Mouse (Mus musculus) hindbrain, embryonic 12.5 days (tissue): ENCODE measurements at regions not wholly inside any gene's neighbourhood (a gene's known extent, or its start where the extent isn't known, plus 50 kb on each side); places are given as distances from the start of the nearest gene placed in this dataset.

ENCODE experiments used
- ATAC-seq: fragments of 200-750 bp; cut with Nextera tagmentation; 2 replicates; pipeline ENCODE4 v1.8.0; 2017; ENCODE audit warnings: moderate TSS enrichment; ENCODE audit not compliant: low FRiP score
- H3K27ac ChIP-seq: fragments of 300-500 bp; sonication (generic); 2 replicates; pipeline ENCODE4 v1.5.1; 2016; ENCODE audit warnings: mild to moderate bottlenecking
- H3K27me3 ChIP-seq: fragments of 300-500 bp; sonication (generic); 2 replicates; pipeline ENCODE4 v1.6.1; 2016; ENCODE audit warnings: mild to moderate bottlenecking
- H3K36me3 ChIP-seq: fragments of 300-500 bp; sonication (generic); 2 replicates; pipeline ENCODE4 v1.6.1; 2016; ENCODE audit warnings: mild to moderate bottlenecking
- H3K4me1 ChIP-seq: fragments of 300-500 bp; sonication (generic); 2 replicates; pipeline ENCODE4 v1.6.1; 2016
- H3K4me2 ChIP-seq: fragments of 300-500 bp; sonication (generic); replicated peaks from 2 replicates; pipeline ENCODE4 v1.6.1; 2016; ENCODE audit warnings: mild to moderate bottlenecking
- H3K4me3 ChIP-seq: fragments of 300-500 bp; sonication (generic); 2 replicates; pipeline ENCODE4 v1.5.1; 2016; ENCODE audit warnings: mild to moderate bottlenecking
- H3K9ac ChIP-seq: fragments of 300-500 bp; sonication (generic); 2 replicates; pipeline ENCODE4 v1.6.1; 2016; ENCODE audit warnings: mild to moderate bottlenecking, moderate library complexity
- H3K9me3 ChIP-seq: fragments of 300-500 bp; sonication (generic); replicated peaks from 2 replicates; pipeline ENCODE4 v1.6.1; 2016; ENCODE audit warnings: mild to moderate bottlenecking
- WGBS: fragments of 180-500 bp; shearing (Covaris S2); methylation state at CpG from one replicate; pipeline ENCODE4 v1.1.7; 2016; 5-methylcytosine and 5-hydroxymethylcytosine counted together

DNA sequence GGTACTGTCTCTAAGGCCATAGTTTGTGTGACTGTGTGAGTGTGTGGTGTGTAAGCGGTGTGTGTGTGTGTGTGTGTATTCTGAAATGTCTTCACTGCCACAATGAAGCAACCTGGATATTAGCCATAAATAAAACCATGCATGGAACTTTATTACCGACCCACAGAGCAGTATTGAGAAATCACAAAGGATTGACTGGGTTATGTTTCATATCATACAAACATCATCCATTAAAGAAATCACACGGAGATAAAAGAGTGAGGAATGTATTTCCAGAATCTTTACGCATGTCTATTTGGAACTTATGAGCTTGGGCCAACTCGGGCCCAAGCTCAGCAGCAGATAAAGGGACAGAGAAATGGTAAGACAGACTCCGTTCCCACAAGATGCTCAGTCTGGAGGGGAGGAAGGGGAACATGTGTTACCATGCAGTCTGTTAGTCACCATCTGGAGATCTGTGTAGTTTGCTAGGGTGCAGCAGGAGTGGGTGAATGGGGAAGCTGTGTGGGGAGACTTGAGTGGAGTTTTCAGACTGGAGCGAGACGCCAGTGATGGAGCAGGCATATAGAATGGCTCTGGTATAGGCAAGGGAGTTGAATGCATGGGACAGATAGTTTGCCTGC, 75.1 kb upstream of the Sox11 start:
- Histone ChIP-seq H3K27ac (no peak overlapping the region), H3K9ac (no peak overlapping the region), H3K4me1 (no peaks in the 10 kb centered on the region), H3K4me2 (no peak overlapping the region), H3K4me3 (no peak overlapping the region), H3K36me3 (no peaks in the 10 kb centered on the region), H3K9me3 (no peaks in the 10 kb centered on the region), H3K27me3 (no peaks in the 10 kb centered on the region)
- WGBS, result 89% methylated on average over 8 of the region's 8 CpGs
- ATAC-seq, result no peak

DNA sequence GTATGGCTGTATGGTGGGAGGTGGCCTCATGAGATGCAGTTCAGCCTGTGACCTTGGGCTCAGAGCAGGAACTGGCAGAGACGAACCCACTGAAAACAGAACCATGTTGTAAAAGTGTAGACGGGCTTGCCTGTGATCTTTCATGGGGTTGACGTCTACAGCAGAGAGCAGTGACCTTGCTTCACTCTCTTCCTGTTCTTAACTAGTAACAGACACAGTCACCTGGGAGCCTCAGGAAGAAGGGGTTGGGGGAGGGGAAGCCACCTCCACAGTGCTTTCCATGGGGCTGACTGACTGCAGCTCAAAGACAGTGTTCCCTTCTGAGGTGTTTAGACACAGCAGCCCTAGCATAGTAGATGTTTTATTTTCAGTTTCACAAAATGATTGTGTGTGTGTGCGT, 68.2 kb upstream of the Sox11 start:
- no peak overlapping the region for H3K9ac ChIP-seq
- no peak overlapping the region for H3K27ac ChIP-seq
- H3K9me3 ChIP-seq, result no peaks in the 10 kb centered on the region
- no peaks in the 10 kb centered on the region for H3K36me3 ChIP-seq
- no peaks in the 10 kb centered on the region for H3K4me1 ChIP-seq
- WGBS, result 62% methylated on average over 4 of the region's 4 CpGs
- ATAC-seq, result no peak
- H3K27me3 ChIP-seq, result no peaks in the 10 kb centered on the region; the same call in 1 of the 2 replicates
- no peak overlapping the region for H3K4me2 ChIP-seq
- no peak overlapping the region for H3K4me3 ChIP-seq

DNA sequence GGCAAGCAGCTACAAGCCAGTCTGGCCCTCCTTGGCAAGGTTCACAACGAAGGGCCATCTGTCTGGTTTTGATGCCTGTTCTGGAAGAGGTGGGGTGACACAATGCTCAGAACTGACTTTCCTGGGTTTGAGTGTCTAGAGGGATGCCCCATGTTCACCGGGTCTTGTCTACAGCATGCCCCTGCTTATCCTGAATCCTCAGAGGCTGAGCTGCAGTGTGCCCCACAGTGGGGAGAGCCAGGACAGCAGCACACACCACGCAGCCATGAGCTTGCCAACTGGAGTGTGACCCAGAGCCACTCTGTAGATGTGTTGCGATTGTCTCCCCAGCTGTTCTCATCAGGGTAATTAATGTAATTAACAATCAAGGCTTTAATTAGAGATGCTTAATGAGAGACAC, 66.1 kb upstream of the Sox11 start:
- Histone ChIP-seq H3K9me3 (no peaks in the 10 kb centered on the region), H3K27ac (no peak overlapping the region), H3K36me3 (no peaks in the 10 kb centered on the region), H3K27me3 (no peaks in the 10 kb centered on the region; the same call in 1 of the 2 replicates), H3K4me1 (no peaks in the 10 kb centered on the region), H3K4me3 (no peak overlapping the region), H3K4me2 (no peak overlapping the region), H3K9ac (no peak overlapping the region)
- WGBS, result 63% methylated on average over 4 of the region's 4 CpGs
- ATAC-seq, result no peak

DNA sequence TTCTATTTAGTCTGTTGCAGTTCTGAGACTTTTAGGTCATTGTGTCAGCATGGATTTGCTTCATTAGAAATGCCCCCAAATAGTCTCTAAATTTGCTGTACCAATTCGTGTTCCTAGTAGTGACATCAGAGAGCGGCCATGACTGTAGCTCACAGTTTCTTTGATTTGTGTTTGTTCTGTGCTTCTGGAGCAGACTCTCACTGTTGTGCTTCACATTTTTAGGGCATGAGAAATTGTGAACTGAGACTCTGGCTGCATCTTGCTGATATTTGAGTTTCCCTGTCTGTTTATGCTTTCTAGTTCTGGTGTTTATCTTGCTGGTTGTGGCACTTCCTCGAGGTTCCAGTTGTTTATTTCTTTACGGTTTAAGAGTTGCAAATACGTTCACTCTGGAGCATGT, 57.0 kb upstream of the Sox11 start:
- Histone ChIP-seq H3K4me1 (no peaks in the 10 kb centered on the region), H3K27ac (no peak overlapping the region), H3K9me3 (no peaks in the 10 kb centered on the region), H3K4me2 (no peak overlapping the region), H3K9ac (no peak overlapping the region), H3K27me3 (no peaks in the 10 kb centered on the region), H3K4me3 (no peak overlapping the region), H3K36me3 (no peaks in the 10 kb centered on the region)
- ATAC-seq, result no peak
- WGBS, result 76% methylated on average over 5 of the region's 5 CpGs
